ENCODE assay signal across 9 mouse cellular contexts in the genomic region with DNA sequence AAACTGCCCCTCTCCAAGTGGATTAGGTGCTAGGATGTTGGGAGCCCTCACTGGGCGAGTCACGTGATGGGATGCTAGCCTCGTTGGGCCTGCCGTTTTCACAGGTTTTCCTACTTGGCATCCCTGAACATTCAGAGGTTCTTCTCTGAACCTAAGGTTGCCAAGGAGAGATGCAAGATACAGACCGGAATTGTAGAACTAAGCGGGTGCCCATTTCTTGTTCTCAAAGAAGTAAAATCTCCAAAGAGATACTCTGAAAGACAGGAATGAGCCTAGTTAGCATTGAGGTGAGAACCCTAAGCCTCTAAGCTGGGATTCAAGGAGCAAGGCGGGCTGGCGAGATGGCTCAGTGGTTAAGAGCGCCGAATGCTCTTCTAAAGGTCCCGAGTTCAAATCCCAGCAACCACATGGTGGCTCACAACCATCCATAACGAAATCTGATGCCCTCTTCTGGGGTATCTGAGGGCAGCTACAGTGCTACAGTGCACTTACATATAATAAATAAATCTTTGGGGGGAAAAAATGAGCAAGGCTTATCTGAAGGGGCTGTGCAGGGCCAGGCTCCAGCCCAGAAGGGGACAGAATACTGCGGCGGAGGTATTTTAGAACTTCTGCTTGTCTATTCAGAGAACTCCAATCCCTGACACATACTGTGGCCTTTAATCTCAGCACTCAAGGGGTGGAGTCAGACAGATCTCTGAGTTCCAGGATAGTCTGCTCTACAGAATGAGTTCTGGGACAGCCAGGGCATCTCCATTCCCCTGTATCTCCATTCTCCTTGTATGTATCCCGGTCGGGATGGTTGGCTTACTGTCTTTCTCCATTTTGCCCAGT. TPM values are rescaled to one million over a fixed set of nuclear protein-coding genes. Genes with fewer than 3 reads are reported as not detected.
DNase-seq lines count a peak whose midpoint lies in the region; ATAC-seq lines count a peak whose summit lies in the region.
"Had no signal": no experiment of that assay in that cellular context is flagged by ENCODE, and none has a peak within 500 bp of the region (broad histone marks: within the 10 kb centered on the region; RNA-seq: fewer than 3 reads in every experiment).

No protein-coding gene starts in this region.

- H3K4me1 ChIP-seq in midbrain, embryonic 10.5 days: peaks cover 26% of the 10 kb centered on the region
- H3K4me1 ChIP-seq in midbrain, embryonic 11.5 days (ENCODE audit: control insufficient read depth, insufficient read depth, low read length): peaks cover 3% of the 10 kb centered on the region; the same call in 1 of the 2 replicates
- H3K4me1 ChIP-seq in forebrain, embryonic 14.5 days (ENCODE audit: control insufficient read depth, insufficient read depth, low read length): peaks cover 2% of the 10 kb centered on the region; the same call in 1 of the 2 replicates
- H3K4me1 ChIP-seq in liver, embryonic 12.5 days: peaks cover 36% of the 10 kb centered on the region
- peaks cover 12% of the 10 kb centered on the region; the same call in 1 of the 2 replicates for H3K4me1 ChIP-seq in stomach, embryonic 15.5 days

- no peak for ATAC-seq in midbrain, embryonic 11.5 days (ENCODE audit: low FRiP score)
- ATAC-seq in forebrain, embryonic 14.5 days: no peak
- peak; percentile 9; the same call in 1 of the 2 replicates for ATAC-seq in liver, embryonic 12.5 days
- ATAC-seq in stomach, embryonic 15.5 days (ENCODE audit: insufficient read depth, low FRiP score, low read depth): no peak

- H3K9me3 ChIP-seq in midbrain, embryonic 10.5 days (replicated peaks): no peaks in the 10 kb centered on the region
- no peaks in the 10 kb centered on the region for H3K9me3 ChIP-seq in midbrain, embryonic 11.5 days (ENCODE audit: control insufficient read depth, low read length)
- H3K9me3 ChIP-seq in forebrain, embryonic 14.5 days (replicated peaks; ENCODE audit: control insufficient read depth, low read length): no peaks in the 10 kb centered on the region
- H3K9me3 ChIP-seq in liver, embryonic 12.5 days (replicated peaks): no peaks in the 10 kb centered on the region
- no peaks in the 10 kb centered on the region for H3K9me3 ChIP-seq in stomach, embryonic 15.5 days

- H3K27ac ChIP-seq in midbrain, embryonic 10.5 days (replicated peaks): no peak overlapping the region; the same call in 1 of the 2 replicates
- no peak overlapping the region for H3K27ac ChIP-seq in midbrain, embryonic 11.5 days (ENCODE audit: low read depth, low read length)
- H3K27ac ChIP-seq in forebrain, embryonic 14.5 days (ENCODE audit: low read depth, low read length): peak overlapping the region; percentile 70
- peak overlapping the region; percentile 74 for H3K27ac ChIP-seq in liver, embryonic 12.5 days
- no peak overlapping the region for H3K27ac ChIP-seq in stomach, embryonic 15.5 days

- peaks cover 40% of the 10 kb centered on the region for H3K27me3 ChIP-seq in midbrain, embryonic 10.5 days (ENCODE audit: low read depth, poor library complexity, severe bottlenecking)
- no peaks in the 10 kb centered on the region for H3K27me3 ChIP-seq in midbrain, embryonic 11.5 days (ENCODE audit: control insufficient read depth, insufficient read depth, low read length)
- no peaks in the 10 kb centered on the region for H3K27me3 ChIP-seq in forebrain, embryonic 14.5 days (replicated peaks; ENCODE audit: control insufficient read depth, insufficient read depth, low read length)
- no peaks in the 10 kb centered on the region for H3K27me3 ChIP-seq in liver, embryonic 12.5 days (replicated peaks)
- no peaks in the 10 kb centered on the region for H3K27me3 ChIP-seq in stomach, embryonic 15.5 days (replicated peaks)

- DNase-seq in midbrain, embryonic 10.5 days (ENCODE audit: low spot score): no peak
- DNase-seq in midbrain, embryonic 11.5 days (ENCODE audit: low spot score, missing footprints): no peak
- DNase-seq in forebrain, embryonic 14.5 days (ENCODE audit: low spot score): no peak
- no peak for DNase-seq in cerebellum, postnatal 10 days
- DNase-seq in T-cell, adult 2 months (ENCODE audit: low spot score): no peak
- DNase-seq in ovary, postnatal 14 days (ENCODE audit: low spot score): no peak
- DNase-seq: adrenal gland, postnatal 36 days had no signal

- peak overlapping the region; percentile 38 for H3K4me3 ChIP-seq in midbrain, embryonic 10.5 days
- H3K4me3 ChIP-seq in midbrain, embryonic 11.5 days (ENCODE audit: low read depth, low read length): no peak overlapping the region
- H3K4me3 ChIP-seq in forebrain, embryonic 14.5 days (ENCODE audit: low read depth, low read length): no peak overlapping the region
- H3K4me3 ChIP-seq in liver, embryonic 12.5 days: peak overlapping the region; percentile 55
- H3K4me3 ChIP-seq in stomach, embryonic 15.5 days (replicated peaks): no peak overlapping the region

- 86% methylated on average over 16 of the region's 16 CpGs for WGBS in midbrain, embryonic 10.5 days
- 88% methylated on average over 16 of the region's 16 CpGs for WGBS in midbrain, embryonic 11.5 days
- WGBS in forebrain, embryonic 14.5 days: 88% methylated on average over 16 of the region's 16 CpGs
- 58% methylated on average over 16 of the region's 16 CpGs for WGBS in liver, embryonic 12.5 days (ENCODE audit: insufficient replicate concordance)
- WGBS in stomach, embryonic 15.5 days: 82% methylated on average over 16 of the region's 16 CpGs

- no peak overlapping the region for H3K9ac ChIP-seq in midbrain, embryonic 11.5 days (ENCODE audit: low read length)
- no peak overlapping the region for H3K9ac ChIP-seq in forebrain, embryonic 14.5 days (ENCODE audit: low read length)
- peak overlapping the region; percentile 23; the same call in 1 of the 2 replicates for H3K9ac ChIP-seq in liver, embryonic 12.5 days
- no peak overlapping the region for H3K9ac ChIP-seq in stomach, embryonic 15.5 days

- no peak overlapping the region for H3K4me2 ChIP-seq in midbrain, embryonic 11.5 days
- peak overlapping the region; percentile 46 for H3K4me2 ChIP-seq in forebrain, embryonic 14.5 days (ENCODE audit: low read length)
- peak overlapping the region; percentile 75 for H3K4me2 ChIP-seq in liver, embryonic 12.5 days
- peak overlapping the region; percentile 58 for H3K4me2 ChIP-seq in stomach, embryonic 15.5 days

- H3K36me3 ChIP-seq in midbrain, embryonic 10.5 days: no peaks in the 10 kb centered on the region
- H3K36me3 ChIP-seq in midbrain, embryonic 11.5 days (ENCODE audit: control insufficient read depth, insufficient read depth, low read length): no peaks in the 10 kb centered on the region
- H3K36me3 ChIP-seq in forebrain, embryonic 14.5 days (ENCODE audit: control insufficient read depth, insufficient read depth, low read length): no peaks in the 10 kb centered on the region
- no peaks in the 10 kb centered on the region for H3K36me3 ChIP-seq in liver, embryonic 12.5 days
- no peaks in the 10 kb centered on the region for H3K36me3 ChIP-seq in stomach, embryonic 15.5 days

RNA-seq across cellular contexts. Expression of gene Cpsf6, which starts 37.0 kb away (rescaled TPM):
- 222 and 239 TPM in 2 replicates for polyA plus RNA-seq in midbrain, embryonic 10.5 days (2016; fragmentation: Nextera tagmentation; extraction: Ambion mirVana)
- 235 and 238 TPM in 2 replicates for polyA plus RNA-seq in midbrain, embryonic 11.5 days (2014; fragmentation: Nextera tagmentation; extraction: Ambion mirVana)
- polyA plus RNA-seq in forebrain, embryonic 14.5 days (2014; fragmentation: Nextera tagmentation; extraction: Ambion mirVana): 188 and 232 TPM in 2 replicates
- polyA plus RNA-seq in liver, embryonic 12.5 days (2016; fragmentation: Nextera tagmentation; extraction: Ambion mirVana): 92.5 and 96.8 TPM in 2 replicates
- 117 and 129 TPM in 2 replicates for polyA plus RNA-seq in stomach, embryonic 15.5 days (2015; fragmentation: Nextera tagmentation; extraction: Ambion mirVana)

Comparison
In these comparisons a context has a peak if more than half of its experiments do, and no peak if none do; other contexts are left out.
1. H3K4me3 ChIP-seq: peak in midbrain, embryonic 10.5 days (single experiment) and liver, embryonic 12.5 days (single experiment); none in midbrain, embryonic 11.5 days (single experiment), forebrain, embryonic 14.5 days (single experiment) and stomach, embryonic 15.5 days (single experiment).
2. H3K27ac ChIP-seq: peak in forebrain, embryonic 14.5 days (single experiment) and liver, embryonic 12.5 days (single experiment); none in midbrain, embryonic 10.5 days (single experiment), midbrain, embryonic 11.5 days (single experiment) and stomach, embryonic 15.5 days (single experiment).